Mouse (Mus musculus): Measurements from ENCODE around the gene Ppp1r1c. TPM values are rescaled to one million over a fixed set of nuclear protein-coding genes. Genes with fewer than 3 reads are reported as not detected.

Ppp1r1c gene
- polyA plus RNA-seq, 1 experiment from 2014 or later = 0.14 TPM

- Histone ChIP-seq H3K4me1 (no peaks in the 10 kb centered on the region), H3K27me3 (no peaks in the 10 kb centered on the region), H3K9me3 (no peaks in the 10 kb centered on the region), H3K27ac (no peak overlapping the region), H3K9ac (no peak overlapping the region), H3K4me2 (no peak overlapping the region), H3K36me3 (no peaks in the 10 kb centered on the region), H3K4me3 (no peak overlapping the region)
- WGBS = 66% methylated on average over 4 of the region's 4 CpGs
- no peak for ATAC-seq (ENCODE audit: insufficient number of reproducible peaks, low FRiP score, low TSS enrichment, low read depth)
These were observed 52.4 kb downstream of the Ppp1r1c start for GRCm38 (mm10) chr2:79760018-79760417.

- H3K27me3 ChIP-seq = no peaks in the 10 kb centered on the region
- no peaks in the 10 kb centered on the region for H3K36me3 ChIP-seq
- no peak for ATAC-seq (ENCODE audit: insufficient number of reproducible peaks, low FRiP score, low TSS enrichment, low read depth)
- H3K27ac ChIP-seq = no peak overlapping the region
- H3K9me3 ChIP-seq = no peaks in the 10 kb centered on the region
- H3K4me2 ChIP-seq = no peak overlapping the region
- H3K9ac ChIP-seq = no peak overlapping the region
- no peaks in the 10 kb centered on the region for H3K4me1 ChIP-seq
- 62% methylated on average over 6 of the region's 6 CpGs for WGBS
- no peak overlapping the region for H3K4me3 ChIP-seq
These were observed 55.3 kb downstream of the Ppp1r1c start for GRCm38 (mm10) chr2:79762723-79763388.

GRCm38 (mm10) chr2:79765032-79765431 lies 57.5 kb downstream of the Ppp1r1c start:
- Histone ChIP-seq H3K9me3 (no peaks in the 10 kb centered on the region), H3K4me3 (no peak overlapping the region), H3K27me3 (no peaks in the 10 kb centered on the region), H3K9ac (no peak overlapping the region), H3K36me3 (no peaks in the 10 kb centered on the region), H3K4me1 (no peaks in the 10 kb centered on the region), H3K4me2 (no peak overlapping the region), H3K27ac (no peak overlapping the region)
- no peak for ATAC-seq (ENCODE audit: insufficient number of reproducible peaks, low FRiP score, low TSS enrichment, low read depth)
- WGBS = 80% methylated on average over 3 of the region's 3 CpGs

GRCm38 (mm10) chr2:79765723-79766122 lies 58.1 kb downstream of the Ppp1r1c start:
- H3K27me3 ChIP-seq = no peaks in the 10 kb centered on the region

GRCm38 (mm10) chr2:79768625-79769024 lies 61.0 kb downstream of the Ppp1r1c start:
- H3K27me3 ChIP-seq = no peaks in the 10 kb centered on the region
- no peak for ATAC-seq (ENCODE audit: insufficient number of reproducible peaks, low FRiP score, low TSS enrichment, low read depth)
- no peaks in the 10 kb centered on the region for H3K36me3 ChIP-seq
- no peaks in the 10 kb centered on the region for H3K4me1 ChIP-seq
- no peak overlapping the region for H3K4me2 ChIP-seq
- no peak overlapping the region for H3K9ac ChIP-seq
- no peak overlapping the region for H3K27ac ChIP-seq
- no peaks in the 10 kb centered on the region for H3K9me3 ChIP-seq
- 81% methylated on average over 2 of the region's 2 CpGs for WGBS
- no peak overlapping the region for H3K4me3 ChIP-seq

More at GRCm38 (mm10) chr2:79765723-79766122, 58.1 kb downstream of the Ppp1r1c start:
- H3K9ac ChIP-seq = no peak overlapping the region
- 72% methylated on average over 7 of the region's 7 CpGs for WGBS
- H3K9me3 ChIP-seq = no peaks in the 10 kb centered on the region
- H3K36me3 ChIP-seq = no peaks in the 10 kb centered on the region
- H3K4me2 ChIP-seq = no peak overlapping the region
- no peak overlapping the region for H3K27ac ChIP-seq
- no peaks in the 10 kb centered on the region for H3K4me1 ChIP-seq
- no peak for ATAC-seq (ENCODE audit: insufficient number of reproducible peaks, low FRiP score, low TSS enrichment, low read depth)
- H3K4me3 ChIP-seq = no peak overlapping the region

- Histone ChIP-seq H3K36me3 (no peaks in the 10 kb centered on the region), H3K9ac (no peak overlapping the region), H3K27ac (no peak overlapping the region), H3K27me3 (no peaks in the 10 kb centered on the region), H3K4me1 (no peaks in the 10 kb centered on the region), H3K9me3 (no peaks in the 10 kb centered on the region), H3K4me3 (no peak overlapping the region), H3K4me2 (no peak overlapping the region)
- ATAC-seq (ENCODE audit: insufficient number of reproducible peaks, low FRiP score, low TSS enrichment, low read depth) = no peak
- 76% methylated on average over 3 of the region's 3 CpGs for WGBS
These were observed 62.7 kb downstream of the Ppp1r1c start for GRCm38 (mm10) chr2:79770307-79770706.

GRCm38 (mm10) chr2:79774372-79774771 lies 66.8 kb downstream of the Ppp1r1c start:
- 1% methylated on average over 5 of the region's 5 CpGs for WGBS

GRCm38 (mm10) chr2:79777801-79778200 lies 70.2 kb downstream of the Ppp1r1c start:
- no peak overlapping the region for H3K9ac ChIP-seq
- H3K36me3 ChIP-seq = no peaks in the 10 kb centered on the region
- no peaks in the 10 kb centered on the region for H3K27me3 ChIP-seq
- no peaks in the 10 kb centered on the region for H3K4me1 ChIP-seq
- H3K9me3 ChIP-seq = no peaks in the 10 kb centered on the region
- no peak overlapping the region for H3K4me3 ChIP-seq
- no peak for ATAC-seq (ENCODE audit: insufficient number of reproducible peaks, low FRiP score, low TSS enrichment, low read depth)
- no peak overlapping the region for H3K4me2 ChIP-seq
- no peak overlapping the region for H3K27ac ChIP-seq
- 74% methylated on average over 2 of the region's 2 CpGs for WGBS

More at GRCm38 (mm10) chr2:79774372-79774771, 66.8 kb downstream of the Ppp1r1c start:
- Histone ChIP-seq H3K4me1 (no peaks in the 10 kb centered on the region), H3K27me3 (no peaks in the 10 kb centered on the region), H3K4me3 (no peak overlapping the region), H3K9ac (no peak overlapping the region), H3K36me3 (no peaks in the 10 kb centered on the region), H3K4me2 (no peak overlapping the region), H3K9me3 (no peaks in the 10 kb centered on the region), H3K27ac (no peak overlapping the region)
- ATAC-seq (ENCODE audit: insufficient number of reproducible peaks, low FRiP score, low TSS enrichment, low read depth) = no peak

- H3K27me3 ChIP-seq = no peaks in the 10 kb centered on the region
- H3K9me3 ChIP-seq = no peaks in the 10 kb centered on the region
- no peak overlapping the region for H3K4me2 ChIP-seq
- H3K4me1 ChIP-seq = 0 out of 2 replicates have a peak, but pooled peaks cover 7% of the 10 kb centered on the region
- H3K4me3 ChIP-seq = no peak overlapping the region
- 59% methylated on average over 7 of the region's 7 CpGs for WGBS
- no peak overlapping the region for H3K9ac ChIP-seq
- H3K36me3 ChIP-seq = no peaks in the 10 kb centered on the region
- ATAC-seq (ENCODE audit: insufficient number of reproducible peaks, low FRiP score, low TSS enrichment, low read depth) = no peak
- H3K27ac ChIP-seq = no peak overlapping the region
These were observed 73.2 kb downstream of the Ppp1r1c start for GRCm38 (mm10) chr2:79780772-79781171.

- H3K4me2 ChIP-seq = no peak overlapping the region
These were observed 78.1 kb downstream of the Ppp1r1c start for GRCm38 (mm10) chr2:79785541-79786134.

GRCm38 (mm10) chr2:79786467-79786866 lies 78.9 kb downstream of the Ppp1r1c start:
- Histone ChIP-seq H3K9ac (no peak overlapping the region), H3K36me3 (no peaks in the 10 kb centered on the region), H3K4me2 (no peak overlapping the region), H3K27me3 (no peaks in the 10 kb centered on the region), H3K4me1 (0 out of 2 replicates have a peak, but pooled peaks cover 7% of the 10 kb centered on the region), H3K27ac (no peak overlapping the region), H3K4me3 (no peak overlapping the region), H3K9me3 (no peaks in the 10 kb centered on the region)
- 88% methylated on average over 11 of the region's 11 CpGs for WGBS
- no peak for ATAC-seq (ENCODE audit: insufficient number of reproducible peaks, low FRiP score, low TSS enrichment, low read depth)

More at GRCm38 (mm10) chr2:79785541-79786134, 78.1 kb downstream of the Ppp1r1c start:
- 0 out of 2 replicates have a peak overlapping the region, but pooled peaks have one; percentile 33 for H3K27ac ChIP-seq
- H3K36me3 ChIP-seq = no peaks in the 10 kb centered on the region
- 0 out of 2 replicates have a peak, but pooled peaks cover 7% of the 10 kb centered on the region for H3K4me1 ChIP-seq
- H3K9ac ChIP-seq = no peak overlapping the region
- H3K27me3 ChIP-seq = no peaks in the 10 kb centered on the region
- no peaks in the 10 kb centered on the region for H3K9me3 ChIP-seq
- H3K4me3 ChIP-seq = no peak overlapping the region
- 29% methylated on average over 8 of the region's 8 CpGs for WGBS
- no peak for ATAC-seq (ENCODE audit: insufficient number of reproducible peaks, low FRiP score, low TSS enrichment, low read depth)

GRCm38 (mm10) chr2:79793186-79793585 lies 85.6 kb downstream of the Ppp1r1c start:
- Histone ChIP-seq H3K4me2 (no peak overlapping the region), H3K27me3 (no peaks in the 10 kb centered on the region), H3K27ac (no peak overlapping the region), H3K4me1 (no peaks in the 10 kb centered on the region), H3K9ac (no peak overlapping the region), H3K36me3 (no peaks in the 10 kb centered on the region), H3K9me3 (no peaks in the 10 kb centered on the region), H3K4me3 (no peak overlapping the region)
- WGBS = 75% methylated on average over 2 of the region's 2 CpGs
- ATAC-seq (ENCODE audit: insufficient number of reproducible peaks, low FRiP score, low TSS enrichment, low read depth) = no peak

All from limb, embryonic 15.5 days (tissue).